Mouse (Mus musculus) liver, embryonic 16.5 days (tissue): ENCODE measurements around the gene Ank3. TPM values are rescaled to one million over a fixed set of nuclear protein-coding genes. Genes with fewer than 3 reads are reported as not detected.

ENCODE experiments used
- ATAC-seq: fragments of 200-750 bp; cut with Nextera tagmentation; 2 replicates; pipeline ENCODE4 v1.8.0; 2017; ENCODE audit warnings: low read depth, mild to moderate bottlenecking, moderate number of reproducible peaks, moderate library complexity
- H3K27ac ChIP-seq: fragments of 300-500 bp; sonication (generic); 2 replicates; pipeline ENCODE4 v1.5.1; 2014; ENCODE audit warnings: mild to moderate bottlenecking, low read length
- H3K27me3 ChIP-seq: fragments of 300-500 bp; sonication (generic); 2 replicates; pipeline ENCODE4 v1.6.1; 2014; ENCODE audit warnings: low read depth, low read length, mixed read lengths; ENCODE audit not compliant: control insufficient read depth, insufficient read depth
- H3K36me3 ChIP-seq: fragments of 300-500 bp; sonication (generic); 2 replicates; pipeline ENCODE4 v1.6.1; 2014; ENCODE audit warnings: mild to moderate bottlenecking; ENCODE audit not compliant: control insufficient read depth, insufficient read depth
- H3K4me1 ChIP-seq: fragments of 300-500 bp; sonication (generic); 2 replicates; pipeline ENCODE4 v1.6.1; 2014; ENCODE audit warnings: low read depth, low read length, mixed read lengths; ENCODE audit not compliant: control insufficient read depth
- H3K4me2 ChIP-seq: fragments of 300-500 bp; sonication (generic); 2 replicates; pipeline ENCODE4 v1.6.1; 2014; ENCODE audit warnings: low read depth, low read length, mixed read lengths
- H3K4me3 ChIP-seq: fragments of 300-500 bp; sonication (generic); 2 replicates; pipeline ENCODE4 v1.5.1; 2014; ENCODE audit warnings: low read depth, mild to moderate bottlenecking, low read length
- H3K9ac ChIP-seq: fragments of 300-500 bp; sonication (generic); 2 replicates; pipeline ENCODE4 v1.6.1; 2014; ENCODE audit warnings: low read depth, low read length
- H3K9me3 ChIP-seq: fragments of 300-500 bp; sonication (generic); replicated peaks from 2 replicates; pipeline ENCODE4 v1.6.1; 2016; ENCODE audit warnings: low read length; ENCODE audit not compliant: control insufficient read depth
- WGBS: fragments of 180-500 bp; shearing (Covaris S2); extraction: QIAGEN DNeasy Blood & Tissue Kit; methylation state at CpG from one replicate; pipeline ENCODE4 v1.1.7; 2014; ENCODE audit not compliant: insufficient replicate concordance; 5-methylcytosine and 5-hydroxymethylcytosine counted together
- polyA plus RNA-seq: library from polyadenylated mRNA; unstranded; fragments of >200 nt; fragmentation: Nextera tagmentation; extraction: Ambion mirVana; gene quantifications from 2 replicates; pipeline ENCODE4 v1.2.1, GENCODE M21; 2015

Gene Ank3
- polyA plus RNA-seq, 1 experiment from 2014 or later = 14.0 TPM

GRCm38 (mm10) chr10:69952316-69952715 is 553.7 kb downstream of the Ank3 start:
- Histone ChIP-seq H3K4me1 (no peaks in the 10 kb centered on the region), H3K27me3 (no peaks in the 10 kb centered on the region), H3K4me3 (no peak overlapping the region), H3K4me2 (no peak overlapping the region), H3K27ac (no peak overlapping the region), H3K9me3 (no peaks in the 10 kb centered on the region), H3K36me3 (no peaks in the 10 kb centered on the region), H3K9ac (no peak overlapping the region)
- WGBS = 75% methylated on average over 1 of the region's 1 CpGs
- no peak for ATAC-seq

- H3K4me1 ChIP-seq = no peaks in the 10 kb centered on the region
- H3K36me3 ChIP-seq = no peaks in the 10 kb centered on the region
- H3K27me3 ChIP-seq = no peaks in the 10 kb centered on the region
- H3K4me2 ChIP-seq = no peak overlapping the region
- no peak overlapping the region for H3K27ac ChIP-seq
- ATAC-seq = peak; percentile 58; the same call in 1 of the 2 replicates
- H3K9me3 ChIP-seq = no peaks in the 10 kb centered on the region
- H3K4me3 ChIP-seq = no peak overlapping the region
- 60% methylated on average over 9 of the region's 9 CpGs for WGBS
- H3K9ac ChIP-seq = no peak overlapping the region
Observed at GRCm38 (mm10) chr10:69954657-69955267, 556.2 kb downstream of the Ank3 start.

GRCm38 (mm10) chr10:69962226-69962625 is 563.7 kb downstream of the Ank3 start:
- 72% methylated on average over 7 of the region's 7 CpGs for WGBS
- no peak for ATAC-seq

GRCm38 (mm10) chr10:69962976-69963375 is 564.4 kb downstream of the Ank3 start:
- WGBS = 82% methylated on average over 7 of the region's 7 CpGs
- no peak overlapping the region for H3K9ac ChIP-seq
- no peaks in the 10 kb centered on the region for H3K9me3 ChIP-seq
- H3K4me1 ChIP-seq = peaks cover 3% of the 10 kb centered on the region
- no peaks in the 10 kb centered on the region for H3K36me3 ChIP-seq
- H3K27ac ChIP-seq = no peak overlapping the region
- no peaks in the 10 kb centered on the region for H3K27me3 ChIP-seq
- no peak overlapping the region for H3K4me2 ChIP-seq
- H3K4me3 ChIP-seq = no peak overlapping the region
- ATAC-seq = no peak

More at GRCm38 (mm10) chr10:69962226-69962625, 563.7 kb downstream of the Ank3 start:
- no peaks in the 10 kb centered on the region for H3K36me3 ChIP-seq
- no peak overlapping the region for H3K9ac ChIP-seq
- no peaks in the 10 kb centered on the region for H3K9me3 ChIP-seq
- H3K4me2 ChIP-seq = no peak overlapping the region
- no peak overlapping the region for H3K27ac ChIP-seq
- no peak overlapping the region for H3K4me3 ChIP-seq
- peaks cover 3% of the 10 kb centered on the region for H3K4me1 ChIP-seq
- no peaks in the 10 kb centered on the region for H3K27me3 ChIP-seq

GRCm38 (mm10) chr10:69964611-69965010 is 566.0 kb downstream of the Ank3 start:
- no peak overlapping the region for H3K9ac ChIP-seq
- H3K4me1 ChIP-seq = peaks cover 6% of the 10 kb centered on the region
- ATAC-seq = no peak
- H3K4me2 ChIP-seq = no peak overlapping the region
- no peaks in the 10 kb centered on the region for H3K9me3 ChIP-seq
- WGBS = 2% methylated on average over 5 of the region's 5 CpGs
- H3K4me3 ChIP-seq = no peak overlapping the region
- no peaks in the 10 kb centered on the region for H3K36me3 ChIP-seq
- no peaks in the 10 kb centered on the region for H3K27me3 ChIP-seq
- H3K27ac ChIP-seq = no peak overlapping the region

GRCm38 (mm10) chr10:69965085-69965484 is 566.5 kb downstream of the Ank3 start:
- ATAC-seq = no peak
- Histone ChIP-seq H3K4me3 (no peak overlapping the region), H3K27ac (no peak overlapping the region), H3K4me1 (peaks cover 6% of the 10 kb centered on the region), H3K36me3 (no peaks in the 10 kb centered on the region), H3K4me2 (no peak overlapping the region), H3K27me3 (no peaks in the 10 kb centered on the region), H3K9me3 (no peaks in the 10 kb centered on the region), H3K9ac (no peak overlapping the region)
- WGBS = 64% methylated on average over 6 of the region's 6 CpGs

GRCm38 (mm10) chr10:69967994-69968393 is 569.4 kb downstream of the Ank3 start:
- Histone ChIP-seq H3K4me1 (peaks cover 6% of the 10 kb centered on the region), H3K9ac (no peak overlapping the region), H3K27me3 (no peaks in the 10 kb centered on the region), H3K4me2 (no peak overlapping the region), H3K9me3 (no peaks in the 10 kb centered on the region), H3K27ac (no peak overlapping the region), H3K36me3 (no peaks in the 10 kb centered on the region), H3K4me3 (no peak overlapping the region)
- ATAC-seq = no peak
- 61% methylated on average over 3 of the region's 4 CpGs for WGBS

GRCm38 (mm10) chr10:69979636-69980035 is 581.1 kb downstream of the Ank3 start:
- Histone ChIP-seq H3K9me3 (no peaks in the 10 kb centered on the region), H3K36me3 (no peaks in the 10 kb centered on the region), H3K9ac (no peak overlapping the region), H3K4me1 (peaks cover 6% of the 10 kb centered on the region), H3K27me3 (no peaks in the 10 kb centered on the region), H3K27ac (no peak overlapping the region), H3K4me2 (no peak overlapping the region), H3K4me3 (no peak overlapping the region)
- ATAC-seq = no peak
- WGBS = 71% methylated on average over 2 of the region's 2 CpGs

GRCm38 (mm10) chr10:69981386-69982097 is 583.0 kb downstream of the Ank3 start:
- H3K9ac ChIP-seq = no peak overlapping the region
- WGBS = 31% methylated on average over 21 of the region's 21 CpGs
- peaks cover 6% of the 10 kb centered on the region for H3K4me1 ChIP-seq
- no peaks in the 10 kb centered on the region for H3K36me3 ChIP-seq
- H3K4me2 ChIP-seq = peak overlapping the region; percentile 53
- no peaks in the 10 kb centered on the region for H3K27me3 ChIP-seq
- no peak overlapping the region for H3K27ac ChIP-seq
- ATAC-seq = peak; percentile 97
- peak overlapping the region; percentile 17; the same call in 1 of the 2 replicates for H3K4me3 ChIP-seq
- H3K9me3 ChIP-seq = no peaks in the 10 kb centered on the region
